Mouse (Mus musculus) hindbrain, embryonic 14.5 days (tissue): ENCODE data around the gene Cgnl1. TPM values are rescaled to one million over a fixed set of nuclear protein-coding genes. Genes with fewer than 3 reads are reported as not detected.

Experiments
- ATAC-seq: fragments of 200-750 bp; cut with Nextera tagmentation; 2 replicates; pipeline ENCODE4 v1.8.0; 2017; ENCODE audit warnings: moderate number of reproducible peaks, mild to moderate bottlenecking, moderate TSS enrichment, moderate library complexity; ENCODE audit not compliant: low FRiP score
- DNase-seq: peaks from one replicate; pipeline ENCODE4 v3.0.0-alpha.2; 2015; ENCODE audit warnings: low spot score
- H3K27ac ChIP-seq: fragments of 300-500 bp; sonication (generic); 2 replicates; pipeline ENCODE4 v1.5.1; 2014; ENCODE audit warnings: mild to moderate bottlenecking, moderate library complexity
- H3K27me3 ChIP-seq: fragments of 300-500 bp; sonication (generic); 2 replicates; pipeline ENCODE4 v1.6.1; 2014; ENCODE audit warnings: mild to moderate bottlenecking, low read length, mixed read lengths; ENCODE audit not compliant: control insufficient read depth, insufficient read depth
- H3K36me3 ChIP-seq: fragments of 300-500 bp; sonication (generic); replicated peaks from 2 replicates; pipeline ENCODE4 v1.6.1; 2014; ENCODE audit not compliant: control insufficient read depth, insufficient read depth
- H3K4me1 ChIP-seq: fragments of 300-500 bp; sonication (generic); replicated peaks from 2 replicates; pipeline ENCODE4 v1.6.1; 2014; ENCODE audit warnings: antibody characterized with exemption, low read length, mixed read lengths; ENCODE audit not compliant: control insufficient read depth, insufficient read depth
- H3K4me2 ChIP-seq: fragments of 300-500 bp; sonication (generic); replicated peaks from 2 replicates; pipeline ENCODE4 v1.6.1; 2014; ENCODE audit warnings: mild to moderate bottlenecking, moderate library complexity
- H3K4me3 ChIP-seq: fragments of 300-500 bp; sonication (generic); replicated peaks from 2 replicates; pipeline ENCODE4 v1.5.1; 2014; ENCODE audit warnings: mild to moderate bottlenecking, low read length
- H3K9ac ChIP-seq: fragments of 300-500 bp; sonication (generic); 2 replicates; pipeline ENCODE4 v1.6.1; 2014
- H3K9me3 ChIP-seq: fragments of 300-500 bp; sonication (generic); 2 replicates; pipeline ENCODE4 v1.6.1; 2016; ENCODE audit warnings: low read length; ENCODE audit not compliant: control insufficient read depth
- WGBS: fragments of 180-500 bp; shearing (Covaris S2); extraction: QIAGEN DNeasy Blood & Tissue Kit; methylation state at CpG from one replicate; pipeline ENCODE4 v1.1.7; 2014; 5-methylcytosine and 5-hydroxymethylcytosine counted together
- polyA plus RNA-seq: library from polyadenylated mRNA; unstranded; fragments of >200 nt; fragmentation: Nextera tagmentation; extraction: Ambion mirVana; gene quantifications from 2 replicates; pipeline ENCODE4 v1.2.1, GENCODE M21; 2014

Cgnl1 gene
- polyA plus RNA-seq, 1 experiment from 2014 or later = 7.2 TPM

GRCm38 (mm10) chr9:71599861-71600260 lies 171.5 kb downstream of the Cgnl1 start:
- 86% methylated on average over 7 of the region's 7 CpGs for WGBS
- Histone ChIP-seq H3K4me3 (no peak overlapping the region), H3K36me3 (no peaks in the 10 kb centered on the region), H3K9ac (no peak overlapping the region), H3K4me2 (no peak overlapping the region), H3K27ac (no peak overlapping the region), H3K9me3 (no peaks in the 10 kb centered on the region), H3K4me1 (no peaks in the 10 kb centered on the region), H3K27me3 (no peaks in the 10 kb centered on the region)
- DNase-seq = no peak
- no peak for ATAC-seq

GRCm38 (mm10) chr9:71596888-71597287 lies 174.5 kb downstream of the Cgnl1 start:
- H3K36me3 ChIP-seq = no peaks in the 10 kb centered on the region
- H3K9me3 ChIP-seq = no peaks in the 10 kb centered on the region
- no peak overlapping the region for H3K4me2 ChIP-seq
- 73% methylated on average over 6 of the region's 6 CpGs for WGBS
- no peak overlapping the region for H3K9ac ChIP-seq
- H3K4me3 ChIP-seq = no peak overlapping the region
- H3K27me3 ChIP-seq = peaks cover under 1% of the 10 kb centered on the region; the same call in 1 of the 2 replicates
- ATAC-seq (no peak), DNase-seq (no peak)
- no peak overlapping the region for H3K27ac ChIP-seq
- H3K4me1 ChIP-seq = no peaks in the 10 kb centered on the region

GRCm38 (mm10) chr9:71592577-71593285 lies 178.7 kb downstream of the Cgnl1 start:
- no peak for DNase-seq
- WGBS = 34% methylated on average over 6 of the region's 6 CpGs
- ATAC-seq = no peak

GRCm38 (mm10) chr9:71591938-71592548 lies 179.4 kb downstream of the Cgnl1 start, which contains the start of gene Myzap:
Gene Myzap, minus strand, starts transcription at chr9:71592360.
- H3K36me3 ChIP-seq = no peaks in the 10 kb centered on the region
- ATAC-seq (peak; percentile 69), DNase-seq (peak; percentile 66)
- peak within 1 kb of the TSS; percentile 64 for H3K9ac ChIP-seq
- H3K4me2 ChIP-seq = peak within 1 kb of the TSS; percentile 83
- H3K27me3 ChIP-seq = peaks cover 9% of the 10 kb centered on the region
- no peaks in the 10 kb centered on the region for H3K4me1 ChIP-seq
- no peaks in the 10 kb centered on the region for H3K9me3 ChIP-seq
- WGBS = 2% methylated on average over 29 of the region's 29 CpGs
- H3K4me3 ChIP-seq = peak within 1 kb of the TSS; percentile 46
- H3K27ac ChIP-seq = no peak within 1 kb of the TSS

More at GRCm38 (mm10) chr9:71592577-71593285, 178.7 kb downstream of the Cgnl1 start:
- Histone ChIP-seq H3K27ac (no peak overlapping the region), H3K4me2 (peak overlapping the region; percentile 83), H3K9me3 (no peaks in the 10 kb centered on the region), H3K4me1 (no peaks in the 10 kb centered on the region), H3K4me3 (peak overlapping the region; percentile 46), H3K9ac (0 out of 2 replicates have a peak overlapping the region, but pooled peaks have one; percentile 64), H3K27me3 (peaks cover 9% of the 10 kb centered on the region), H3K36me3 (no peaks in the 10 kb centered on the region)

- Histone ChIP-seq H3K9ac (no peak overlapping the region), H3K36me3 (no peaks in the 10 kb centered on the region), H3K27me3 (peaks cover 9% of the 10 kb centered on the region), H3K27ac (no peak overlapping the region), H3K4me1 (no peaks in the 10 kb centered on the region), H3K9me3 (no peaks in the 10 kb centered on the region), H3K4me3 (no peak overlapping the region), H3K4me2 (0 out of 2 replicates have a peak overlapping the region, but pooled peaks have one; percentile 83)
- no peak for DNase-seq
- no peak for ATAC-seq
- 81% methylated on average over 5 of the region's 5 CpGs for WGBS
Observed at GRCm38 (mm10) chr9:71591106-71591505, 180.3 kb downstream of the Cgnl1 start.

- 78% methylated on average over 7 of the region's 7 CpGs for WGBS
- H3K27ac ChIP-seq = no peak overlapping the region
- H3K4me3 ChIP-seq = no peak overlapping the region
- H3K9me3 ChIP-seq = peaks cover 7% of the 10 kb centered on the region; the same call in 1 of the 2 replicates
- H3K36me3 ChIP-seq = no peaks in the 10 kb centered on the region
- peaks cover 9% of the 10 kb centered on the region for H3K27me3 ChIP-seq
- H3K4me2 ChIP-seq = no peak overlapping the region
- H3K9ac ChIP-seq = no peak overlapping the region
- ATAC-seq = no peak
- DNase-seq = no peak
- H3K4me1 ChIP-seq = no peaks in the 10 kb centered on the region
Observed at GRCm38 (mm10) chr9:71589771-71590170, 181.6 kb downstream of the Cgnl1 start.

- peaks cover 9% of the 10 kb centered on the region for H3K27me3 ChIP-seq
- peaks cover 7% of the 10 kb centered on the region; the same call in 1 of the 2 replicates for H3K9me3 ChIP-seq
- ATAC-seq (no peak), DNase-seq (no peak)
- no peak overlapping the region for H3K27ac ChIP-seq
- H3K9ac ChIP-seq = no peak overlapping the region
- no peaks in the 10 kb centered on the region for H3K4me1 ChIP-seq
- H3K4me3 ChIP-seq = no peak overlapping the region
- no peaks in the 10 kb centered on the region for H3K36me3 ChIP-seq
- H3K4me2 ChIP-seq = no peak overlapping the region
- 79% methylated on average over 2 of the region's 2 CpGs for WGBS
Observed at GRCm38 (mm10) chr9:71588930-71589592, 182.3 kb downstream of the Cgnl1 start.

GRCm38 (mm10) chr9:71586408-71586807 lies 185.0 kb downstream of the Cgnl1 start:
- Histone ChIP-seq H3K27me3 (peaks cover 4% of the 10 kb centered on the region; the same call in 1 of the 2 replicates), H3K9me3 (peaks cover 7% of the 10 kb centered on the region; the same call in 1 of the 2 replicates), H3K4me1 (no peaks in the 10 kb centered on the region), H3K36me3 (no peaks in the 10 kb centered on the region), H3K27ac (no peak overlapping the region), H3K4me2 (no peak overlapping the region), H3K4me3 (no peak overlapping the region), H3K9ac (no peak overlapping the region)
- DNase-seq = no peak
- 63% methylated on average over 3 of the region's 3 CpGs for WGBS
- no peak for ATAC-seq

GRCm38 (mm10) chr9:71582771-71583170 lies 188.6 kb downstream of the Cgnl1 start:
- H3K4me1 ChIP-seq = no peaks in the 10 kb centered on the region
- peaks cover 7% of the 10 kb centered on the region; the same call in 1 of the 2 replicates for H3K9me3 ChIP-seq
- H3K9ac ChIP-seq = no peak overlapping the region
- H3K4me2 ChIP-seq = no peak overlapping the region
- 77% methylated on average over 1 of the region's 1 CpGs for WGBS
- H3K36me3 ChIP-seq = no peaks in the 10 kb centered on the region
- H3K4me3 ChIP-seq = no peak overlapping the region
- no peak overlapping the region for H3K27ac ChIP-seq
- no peak for ATAC-seq
- no peaks in the 10 kb centered on the region for H3K27me3 ChIP-seq
- no peak for DNase-seq
